Mouse (Mus musculus) heart, embryonic 14.5 days (tissue): Measurements from ENCODE around the gene Pptc7. TPM values are rescaled to one million over a fixed set of nuclear protein-coding genes. Genes with fewer than 3 reads are reported as not detected.

Source experiments
- ATAC-seq: fragments of 200-750 bp; cut with Nextera tagmentation; 2 replicates; pipeline ENCODE4 v1.8.0; 2017; ENCODE audit warnings: low read depth, moderate TSS enrichment; ENCODE audit not compliant: insufficient number of reproducible peaks, insufficient read depth, low FRiP score
- H3K27ac ChIP-seq, 2 experiments: fragments of 200-500 bp in 1 of 2; fragments of 300-500 bp in 1 of 2; sonication (generic) in 1 of 2; replicated peaks in 1 of 2; 2 replicates each; pipeline ENCODE4 v1.5.1; 2012 to 2014; ENCODE audit warnings: low read depth in 2 of 2, low read length in 2 of 2, control low read depth in 1 of 2, mild to moderate bottlenecking in 1 of 2, mixed read lengths in 1 of 2; ENCODE audit not compliant: control insufficient read depth in 1 of 2, insufficient read depth in 1 of 2
- H3K27me3 ChIP-seq: fragments of 300-500 bp; sonication (generic); 2 replicates; pipeline ENCODE4 v1.6.1; 2014; ENCODE audit warnings: mild to moderate bottlenecking, low read length, control low read depth; ENCODE audit not compliant: control insufficient read depth, insufficient read depth
- H3K36me3 ChIP-seq: fragments of 300-500 bp; sonication (generic); 2 replicates; pipeline ENCODE4 v1.6.1; 2014; ENCODE audit warnings: mild to moderate bottlenecking, control low read depth, low read length, mixed read lengths; ENCODE audit not compliant: control insufficient read depth, insufficient read depth
- H3K4me1 ChIP-seq, 2 experiments: fragments of 200-500 bp in 1 of 2; fragments of 300-500 bp in 1 of 2; sonication (generic) in 1 of 2; 2 replicates each; pipeline ENCODE4 v1.6.1; 2012 to 2014; ENCODE audit warnings: low read length in 2 of 2, control low read depth in 1 of 2, mixed read lengths in 1 of 2; ENCODE audit not compliant: control insufficient read depth in 2 of 2, insufficient read depth in 2 of 2
- H3K4me2 ChIP-seq: fragments of 300-500 bp; sonication (generic); 2 replicates; pipeline ENCODE4 v1.6.1; 2014; ENCODE audit warnings: mild to moderate bottlenecking, low read length
- H3K4me3 ChIP-seq, 2 experiments: fragments of 200-500 bp in 1 of 2; fragments of 300-500 bp in 1 of 2; sonication (generic) in 1 of 2; 2 replicates each; pipeline ENCODE4 v1.5.1; 2012 to 2014; ENCODE audit warnings: low read length in 2 of 2, mild to moderate bottlenecking in 2 of 2, control low read depth in 1 of 2, low read depth in 1 of 2, moderate library complexity in 1 of 2; ENCODE audit not compliant: control insufficient read depth in 1 of 2, insufficient read depth in 1 of 2
- H3K9ac ChIP-seq: fragments of 300-500 bp; sonication (generic); 2 replicates; pipeline ENCODE4 v1.6.1; 2014; ENCODE audit warnings: mild to moderate bottlenecking, low read length
- H3K9me3 ChIP-seq: fragments of 300-500 bp; sonication (generic); 2 replicates; pipeline ENCODE4 v1.6.1; 2016; ENCODE audit warnings: low read length, control low read depth; ENCODE audit not compliant: control insufficient read depth
- WGBS: fragments of 180-500 bp; shearing (Covaris S2); extraction: QIAGEN DNeasy Blood & Tissue Kit; methylation state at CpG from one replicate; pipeline ENCODE4 v1.1.7; 2014; 5-methylcytosine and 5-hydroxymethylcytosine counted together
- polyA plus RNA-seq: library from polyadenylated mRNA; unstranded; fragments of >200 nt; fragmentation: Nextera tagmentation; extraction: Ambion mirVana; gene quantifications from 2 replicates; pipeline ENCODE4 v1.2.1, GENCODE M21; 2014

The Pptc7 gene
- polyA plus RNA-seq, 1 experiment from 2014 or later, result 16.3 TPM

DNA sequence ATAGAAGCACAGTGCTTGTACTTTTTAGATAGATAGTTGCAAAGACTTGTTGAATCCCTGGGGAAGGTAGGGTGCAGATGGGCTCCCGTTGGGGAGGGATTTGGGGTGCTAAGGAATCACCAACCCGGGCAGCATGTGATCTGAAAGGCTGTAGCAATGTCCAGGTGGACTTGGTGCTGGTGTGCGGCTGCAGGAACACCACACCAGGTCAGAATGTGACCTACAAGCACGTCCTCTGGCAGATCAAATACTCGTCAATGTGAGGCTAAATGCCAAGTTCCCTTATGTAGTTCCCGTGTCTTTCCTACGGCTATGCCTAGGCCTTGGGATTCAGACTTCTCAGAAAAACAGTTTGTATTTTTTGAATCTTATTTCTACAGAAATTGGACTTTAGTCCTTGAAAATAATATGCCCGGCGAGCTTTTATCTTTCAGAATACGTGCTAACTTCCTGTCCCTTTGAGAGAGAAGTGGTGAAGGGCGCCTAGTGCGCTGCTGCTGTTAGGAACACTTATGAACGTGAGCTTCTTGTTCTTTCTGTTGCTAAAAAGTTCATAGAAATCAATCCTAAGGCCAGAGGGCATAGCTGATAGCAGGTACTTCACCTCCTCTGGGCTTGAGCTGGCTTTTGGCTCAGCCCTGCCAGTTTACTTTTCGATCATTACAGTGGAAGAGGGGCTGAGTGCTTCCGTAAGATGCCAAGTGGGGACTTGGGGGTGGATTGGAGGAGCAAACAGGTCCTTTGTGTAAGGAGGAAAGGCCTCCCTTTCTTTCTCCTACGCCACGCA is 7.6 kb downstream of the Pptc7 start:
- Histone ChIP-seq H3K4me1 (peaks cover 26 to 54% of the 10 kb centered on the region in 2 experiments), H3K9ac (peak overlapping the region; percentile 38; the same call in 1 of the 2 replicates), H3K36me3 (peaks cover 17% of the 10 kb centered on the region), H3K27me3 (no peaks in the 10 kb centered on the region), H3K9me3 (no peaks in the 10 kb centered on the region), H3K4me2 (0 out of 2 replicates have a peak overlapping the region, but pooled peaks have one; percentile 6), H3K4me3 (no peak overlapping the region), H3K27ac (0 out of 4 replicates have a peak overlapping the region, but pooled peaks of 1 of the 2 experiments have one; percentile 29)
- WGBS, result 53% methylated on average over 17 of the region's 17 CpGs
- ATAC-seq, result no peak

DNA sequence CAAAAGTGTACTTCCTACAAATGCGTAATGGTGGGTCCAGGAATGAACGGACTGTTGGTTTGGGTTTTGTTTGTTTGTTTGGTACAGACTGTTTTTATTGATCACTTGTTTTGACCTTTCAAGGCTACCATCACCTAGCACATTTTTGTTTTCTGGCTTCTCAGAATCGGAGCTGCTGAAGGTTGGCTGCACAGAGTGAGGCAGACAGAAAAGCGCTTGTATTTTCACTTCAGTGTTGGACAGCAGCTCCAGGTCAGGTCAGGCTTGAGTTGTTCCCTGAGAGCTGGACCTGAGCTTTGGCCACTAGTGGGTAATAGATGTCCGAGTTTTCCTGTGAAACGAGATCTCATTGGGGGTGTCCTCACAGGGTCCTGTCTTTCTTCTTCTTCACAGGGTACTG is 9.0 kb downstream of the Pptc7 start:
- H3K9me3 ChIP-seq, result no peaks in the 10 kb centered on the region
- ATAC-seq, result no peak
- 43% methylated on average over 6 of the region's 6 CpGs for WGBS
- peaks cover 26 to 45% of the 10 kb centered on the region in 2 experiments for H3K4me1 ChIP-seq
- H3K4me2 ChIP-seq, result peak overlapping the region; percentile 24
- H3K4me3 ChIP-seq, result no peak overlapping the region
- peaks cover 9% of the 10 kb centered on the region for H3K36me3 ChIP-seq
- no peaks in the 10 kb centered on the region for H3K27me3 ChIP-seq
- no peak overlapping the region for H3K9ac ChIP-seq
- no peak overlapping the region for H3K27ac ChIP-seq

DNA sequence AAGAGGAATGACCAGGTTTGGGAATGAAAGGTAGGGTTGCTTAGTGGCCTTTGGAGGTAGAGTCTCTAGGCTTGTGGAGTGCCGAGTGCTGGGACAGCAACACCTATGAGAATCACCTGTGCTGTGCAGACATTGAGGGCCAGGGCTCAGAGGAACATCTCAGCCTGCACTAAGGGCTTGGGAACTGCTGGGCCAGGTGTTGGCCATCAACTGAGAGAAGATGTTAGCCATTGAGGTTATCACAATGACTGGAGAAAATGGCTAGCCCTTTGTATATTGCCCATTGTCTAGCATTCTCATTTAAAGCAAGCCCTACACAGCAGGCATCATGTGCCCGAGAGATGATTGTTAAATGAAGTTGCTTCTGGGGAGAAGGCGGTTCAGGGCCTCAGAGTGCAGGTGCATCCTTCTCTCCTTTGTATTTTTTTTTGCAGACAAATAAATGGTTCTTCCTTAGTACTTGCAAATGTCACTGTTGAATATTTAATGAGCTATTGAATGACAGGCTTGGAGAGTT is 10.1 kb downstream of the Pptc7 start:
- no peak overlapping the region for H3K4me3 ChIP-seq
- 0 out of 2 replicates have a peak overlapping the region, but pooled peaks have one; percentile 28 for H3K9ac ChIP-seq
- 0 out of 4 replicates have a peak overlapping the region, but pooled peaks of 1 of the 2 experiments have one; percentile 12 for H3K27ac ChIP-seq
- H3K27me3 ChIP-seq, result no peaks in the 10 kb centered on the region
- WGBS, result 90% methylated on average over 3 of the region's 3 CpGs
- peaks cover 26 to 42% of the 10 kb centered on the region in 2 experiments for H3K4me1 ChIP-seq
- no peaks in the 10 kb centered on the region for H3K9me3 ChIP-seq
- no peak overlapping the region for H3K4me2 ChIP-seq
- ATAC-seq, result no peak
- peaks cover 4% of the 10 kb centered on the region; the same call in 1 of the 2 replicates for H3K36me3 ChIP-seq

DNA sequence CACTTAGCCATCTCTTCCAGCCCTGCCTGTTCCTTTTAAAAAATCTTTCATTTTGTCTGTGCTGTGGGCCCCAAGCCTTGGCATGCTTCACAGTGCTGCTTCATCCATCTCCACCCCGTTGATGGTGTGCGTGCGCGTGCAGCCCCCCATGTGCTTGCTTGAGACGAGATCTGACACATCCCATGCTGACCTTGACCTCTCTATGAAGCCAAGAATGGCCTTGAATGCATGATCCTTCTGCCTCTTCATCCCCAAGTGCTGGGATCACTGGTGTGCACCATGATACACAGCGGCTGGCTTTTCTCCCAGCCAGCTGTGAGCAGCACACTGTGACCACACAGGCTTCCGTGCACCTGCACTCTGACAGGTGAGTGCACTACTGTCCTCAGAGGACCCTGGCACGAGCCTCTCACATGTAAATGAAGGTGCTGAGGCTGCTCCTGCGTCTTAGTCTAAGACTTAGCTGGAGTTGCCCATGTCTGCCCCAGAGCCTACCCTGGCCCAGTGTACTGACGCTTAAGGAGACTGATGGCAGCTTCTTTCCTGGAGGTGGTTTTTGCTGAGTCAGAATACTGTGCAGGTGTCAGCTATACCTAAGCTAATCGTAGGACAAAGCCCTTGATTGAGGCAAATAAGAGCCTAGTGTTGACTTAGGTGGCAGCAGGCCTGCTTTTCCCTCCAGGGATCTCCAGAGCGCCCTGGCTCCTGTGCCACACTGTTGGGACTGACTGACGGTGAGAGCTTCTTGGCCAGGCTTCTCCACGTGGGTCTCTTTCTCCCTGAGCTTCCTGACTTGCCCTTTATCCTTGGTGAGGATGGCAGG is 11.2 kb downstream of the Pptc7 start:
- no peak overlapping the region for H3K4me3 ChIP-seq
- H3K36me3 ChIP-seq, result peaks cover 4% of the 10 kb centered on the region; the same call in 1 of the 2 replicates
- H3K9ac ChIP-seq, result no peak overlapping the region
- no peaks in the 10 kb centered on the region for H3K9me3 ChIP-seq
- 80% methylated on average over 14 of the region's 14 CpGs for WGBS
- H3K27me3 ChIP-seq, result no peaks in the 10 kb centered on the region
- H3K4me1 ChIP-seq, result peaks cover 26 to 46% of the 10 kb centered on the region in 2 experiments
- ATAC-seq, result no peak
- H3K27ac ChIP-seq, result no peak overlapping the region
- H3K4me2 ChIP-seq, result no peak overlapping the region

DNA sequence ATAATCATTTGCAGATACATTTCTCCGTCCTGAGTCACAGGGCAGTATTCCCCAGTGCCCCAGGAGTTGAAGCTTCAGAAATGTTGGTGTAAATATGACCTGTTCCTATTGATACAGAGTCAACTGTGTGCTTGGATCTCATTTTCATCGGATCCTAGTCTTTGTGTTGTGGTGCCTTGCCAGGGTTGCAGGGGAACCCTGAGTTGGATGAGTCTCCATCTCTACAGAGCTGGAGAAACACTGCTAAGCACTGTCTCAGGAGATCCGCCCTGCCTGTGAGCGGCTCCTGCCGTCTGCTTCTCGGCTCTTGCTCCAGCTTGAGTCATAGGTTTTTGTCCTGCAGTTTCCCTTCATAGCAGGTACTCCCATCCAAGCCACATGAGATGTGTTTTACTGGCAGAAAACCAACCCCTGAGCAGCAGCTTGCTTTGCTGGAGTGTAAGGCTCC is 15.9 kb downstream of the Pptc7 start:
- Histone ChIP-seq H3K4me2 (no peak overlapping the region), H3K4me3 (no peak overlapping the region), H3K4me1 (peaks cover 17 to 39% of the 10 kb centered on the region in 2 experiments), H3K27me3 (no peaks in the 10 kb centered on the region), H3K36me3 (peaks cover 4% of the 10 kb centered on the region; the same call in 1 of the 2 replicates), H3K9me3 (no peaks in the 10 kb centered on the region), H3K9ac (no peak overlapping the region), H3K27ac (no peak overlapping the region)
- ATAC-seq, result no peak
- 83% methylated on average over 6 of the region's 6 CpGs for WGBS

DNA sequence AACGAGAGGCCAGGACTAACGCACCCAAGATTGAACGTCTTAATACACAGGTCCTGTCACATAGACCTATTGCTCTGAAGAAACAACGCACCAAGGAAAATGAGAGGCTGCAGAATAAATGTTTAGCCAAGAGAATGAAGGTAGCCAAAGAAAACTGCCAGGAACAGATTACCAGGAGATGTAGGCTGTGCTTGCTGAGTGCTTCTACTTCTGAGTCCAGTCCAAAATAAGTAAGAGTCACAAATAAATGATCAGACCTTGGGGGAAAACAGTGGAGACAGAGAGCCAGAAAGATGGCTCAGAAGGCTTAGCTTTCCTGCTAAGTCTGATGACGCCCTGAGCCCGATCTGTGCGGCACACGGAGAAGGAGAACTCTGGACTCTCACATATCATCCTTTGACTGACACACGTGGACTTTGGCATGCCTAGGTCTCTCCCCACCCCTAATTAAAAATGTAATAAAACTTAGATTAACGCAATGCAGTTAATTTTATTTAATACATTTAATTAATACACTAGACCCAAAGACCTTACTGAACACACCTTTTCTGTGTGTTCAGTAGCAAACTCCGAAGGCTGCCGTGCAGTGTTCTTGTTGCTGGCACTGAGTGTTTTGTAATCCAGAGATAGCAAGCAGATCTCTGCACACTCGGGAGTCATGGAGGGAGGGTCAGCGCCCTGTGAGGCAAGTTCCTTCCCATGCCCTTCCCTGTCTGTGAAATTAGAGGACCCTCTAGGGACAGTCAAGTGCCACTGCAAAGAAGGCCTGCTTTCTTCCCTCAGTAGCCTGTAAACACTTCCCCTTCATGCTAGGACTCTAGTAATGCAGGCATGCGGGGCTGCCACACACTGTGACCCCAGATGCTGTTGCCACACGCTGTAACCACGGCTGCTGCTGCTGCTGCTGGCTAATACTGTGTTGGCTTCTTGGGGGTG is 18.9 kb downstream of the Pptc7 start:
- no peaks in the 10 kb centered on the region for H3K27me3 ChIP-seq
- peak overlapping the region; percentile 22 for H3K9ac ChIP-seq
- 0 out of 2 replicates have a peak, but pooled peaks have one; percentile 28 for ATAC-seq
- 0 out of 2 replicates have a peak overlapping the region, but pooled peaks have one; percentile 2 for H3K4me2 ChIP-seq
- H3K36me3 ChIP-seq, result peaks cover 4% of the 10 kb centered on the region
- no peak overlapping the region for H3K4me3 ChIP-seq
- peak overlapping the region in 1 of 2 experiments; percentile 47; a peak in 1 of 4 replicates for H3K27ac ChIP-seq
- WGBS, result 56% methylated on average over 17 of the region's 17 CpGs
- peaks cover 17 to 40% of the 10 kb centered on the region in 2 experiments for H3K4me1 ChIP-seq
- H3K9me3 ChIP-seq, result no peaks in the 10 kb centered on the region
